Mouse (Mus musculus) testis, adult 2 months (tissue): ENCODE measurements around the gene Ypel1.

Experiments used
- CTCF ChIP-seq: fragments of 200-500 bp; IDR thresholded peaks from 2 replicates; pipeline ENCODE4 v1.5.1; 2012; ENCODE audit warnings: low read depth, mild to moderate bottlenecking, inconsistent platforms, low read length, moderate library complexity; ENCODE audit not compliant: control insufficient read depth, insufficient read depth, insufficient replicate concordance
- POLR2A ChIP-seq: fragments of 200-500 bp; IDR thresholded peaks from 2 replicates; pipeline ENCODE4 v1.6.1; 2012; ENCODE audit warnings: low read depth, mild to moderate bottlenecking, inconsistent platforms, low read length, moderate library complexity; ENCODE audit not compliant: control insufficient read depth

DNA sequence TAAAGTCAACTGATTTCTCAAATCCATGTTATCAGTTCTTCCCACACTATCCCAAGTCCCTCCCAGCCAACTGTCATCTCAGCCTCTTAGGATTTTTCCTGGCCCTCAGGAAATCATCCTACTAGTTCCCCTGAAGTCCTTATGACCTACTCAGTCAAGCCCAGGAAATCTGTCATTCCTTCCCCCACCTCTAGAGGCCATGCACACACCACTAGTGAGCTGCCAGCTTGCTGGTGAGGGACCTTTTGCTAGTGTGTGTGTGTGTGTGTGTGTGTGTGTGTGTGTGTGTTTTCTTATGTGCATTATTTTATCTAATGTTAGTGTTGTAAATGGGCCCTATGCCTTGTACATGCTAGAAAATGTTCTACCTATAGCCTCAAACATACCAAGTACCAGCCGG lies 57.8 kb downstream of the Ypel1 start:
- TF ChIP-seq CTCF (peak; percentile 54; the same call in 1 of the 2 replicates), POLR2A (no peak)
